Mouse (Mus musculus): ENCODE results near the gene Slc4a10.

DNA sequence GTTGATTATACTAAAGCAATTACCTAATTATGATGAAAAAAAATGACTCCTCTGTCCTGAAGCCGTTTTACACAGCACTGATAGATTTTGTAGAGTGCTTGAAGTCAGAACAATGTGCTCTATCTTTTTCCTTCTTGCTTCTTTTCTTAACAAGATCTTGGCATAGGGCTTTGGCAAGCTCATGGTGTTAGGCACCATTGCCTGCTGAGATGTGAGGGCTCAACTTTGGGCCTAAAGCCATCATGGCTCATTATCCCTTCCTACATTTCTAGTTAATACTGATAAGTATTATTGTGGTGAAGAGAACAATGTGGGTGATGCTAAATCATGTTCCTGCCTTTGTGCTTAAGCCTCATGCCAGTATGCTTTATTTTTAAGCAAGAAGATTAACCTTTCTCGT lies 185.0 kb downstream of the Slc4a10 start:
- TF ChIP-seq POLR2A (IDR thresholded peaks at IDR 0.05; ENCODE audit: low read depth, low read length), result no peak
- TF ChIP-seq CTCF (IDR thresholded peaks at IDR 0.05; ENCODE audit: extremely low read depth, insufficient read length, insufficient replicate concordance, low read depth, low read length), result no peak

Data from small intestine, adult 2 months (tissue).